Mouse (Mus musculus) midbrain, embryonic 16.5 days (tissue): ENCODE results near the gene Sik2. TPM values are rescaled to one million over a fixed set of nuclear protein-coding genes. Genes with fewer than 3 reads are reported as not detected.

ENCODE experiments used
- ATAC-seq: fragments of 200-750 bp; cut with Nextera tagmentation; 2 replicates; pipeline ENCODE4 v1.8.0; 2017; ENCODE audit warnings: moderate TSS enrichment
- H3K27ac ChIP-seq: fragments of 300-500 bp; sonication (generic); 2 replicates; pipeline ENCODE4 v1.5.1; 2014; ENCODE audit warnings: mild to moderate bottlenecking, low read length, mixed read lengths
- H3K27me3 ChIP-seq: fragments of 300-500 bp; sonication (generic); 2 replicates; pipeline ENCODE4 v1.6.1; 2014; ENCODE audit warnings: low read depth, low read length, mixed read lengths; ENCODE audit not compliant: control insufficient read depth, insufficient read depth
- H3K36me3 ChIP-seq: fragments of 300-500 bp; sonication (generic); 2 replicates; pipeline ENCODE4 v1.6.1; 2014; ENCODE audit warnings: mild to moderate bottlenecking, low read length, moderate library complexity, mixed read lengths; ENCODE audit not compliant: control insufficient read depth, insufficient read depth
- H3K4me1 ChIP-seq: fragments of 300-500 bp; sonication (generic); 2 replicates; pipeline ENCODE4 v1.6.1; 2014; ENCODE audit warnings: mild to moderate bottlenecking, low read length, mixed read lengths; ENCODE audit not compliant: control insufficient read depth, insufficient read depth
- H3K4me2 ChIP-seq: fragments of 300-500 bp; sonication (generic); 2 replicates; pipeline ENCODE4 v1.6.1; 2014; ENCODE audit warnings: mild to moderate bottlenecking, low read length, mixed read lengths
- H3K4me3 ChIP-seq: fragments of 300-500 bp; sonication (generic); 2 replicates; pipeline ENCODE4 v1.5.1; 2014; ENCODE audit warnings: low read depth, mild to moderate bottlenecking, low read length, moderate library complexity, mixed read lengths
- H3K9ac ChIP-seq: fragments of 300-500 bp; sonication (generic); 2 replicates; pipeline ENCODE4 v1.6.1; 2014; ENCODE audit warnings: low read depth, low read length, mixed read lengths
- H3K9me3 ChIP-seq: fragments of 300-500 bp; sonication (generic); replicated peaks from 2 replicates; pipeline ENCODE4 v1.6.1; 2014; ENCODE audit warnings: mild to moderate bottlenecking, low read length, mixed read lengths; ENCODE audit not compliant: control insufficient read depth, poor library complexity, severe bottlenecking
- WGBS: fragments of 180-500 bp; shearing (Covaris S2); extraction: QIAGEN DNeasy Blood & Tissue Kit; methylation state at CpG from one replicate; pipeline ENCODE4 v1.1.7; 2014; 5-methylcytosine and 5-hydroxymethylcytosine counted together
- polyA plus RNA-seq: library from polyadenylated mRNA; unstranded; fragments of >200 nt; fragmentation: Nextera tagmentation; extraction: Ambion mirVana; gene quantifications from 2 replicates; pipeline ENCODE4 v1.2.1, GENCODE M21; 2015

The Sik2 gene
- polyA plus RNA-seq, 1 experiment from 2014 or later: 20.2 TPM

GRCm38 (mm10) chr9:50966277-50966676 is 42.6 kb downstream of the Sik2 start:
- no peak overlapping the region for H3K4me3 ChIP-seq
- H3K9ac ChIP-seq: no peak overlapping the region
- no peak for ATAC-seq
- no peaks in the 10 kb centered on the region for H3K9me3 ChIP-seq
- 75% methylated on average over 2 of the region's 2 CpGs for WGBS
- H3K36me3 ChIP-seq: no peaks in the 10 kb centered on the region
- no peak overlapping the region for H3K27ac ChIP-seq
- H3K4me2 ChIP-seq: no peak overlapping the region
- H3K27me3 ChIP-seq: no peaks in the 10 kb centered on the region
- H3K4me1 ChIP-seq: peaks cover 6% of the 10 kb centered on the region

GRCm38 (mm10) chr9:50965392-50965791 is 43.5 kb downstream of the Sik2 start:
- Histone ChIP-seq H3K9me3 (no peaks in the 10 kb centered on the region), H3K36me3 (no peaks in the 10 kb centered on the region), H3K4me1 (peaks cover 6% of the 10 kb centered on the region), H3K4me3 (no peak overlapping the region), H3K9ac (no peak overlapping the region), H3K4me2 (no peak overlapping the region), H3K27me3 (no peaks in the 10 kb centered on the region), H3K27ac (no peak overlapping the region)
- ATAC-seq: no peak

- no peak overlapping the region for H3K9ac ChIP-seq
- H3K9me3 ChIP-seq: no peaks in the 10 kb centered on the region
- no peaks in the 10 kb centered on the region for H3K36me3 ChIP-seq
- H3K4me1 ChIP-seq: peaks cover 6% of the 10 kb centered on the region
- no peak for ATAC-seq
- 76% methylated on average over 2 of the region's 2 CpGs for WGBS
- H3K27me3 ChIP-seq: no peaks in the 10 kb centered on the region
- no peak overlapping the region for H3K4me2 ChIP-seq
- H3K4me3 ChIP-seq: no peak overlapping the region
- H3K27ac ChIP-seq: no peak overlapping the region
Observed at GRCm38 (mm10) chr9:50964911-50965310, 44.0 kb downstream of the Sik2 start.

GRCm38 (mm10) chr9:50957956-50958489 is 50.9 kb downstream of the Sik2 start:
- no peak for ATAC-seq
- no peaks in the 10 kb centered on the region for H3K9me3 ChIP-seq
- no peak overlapping the region for H3K4me2 ChIP-seq
- no peak overlapping the region for H3K9ac ChIP-seq
- no peak overlapping the region for H3K4me3 ChIP-seq
- no peaks in the 10 kb centered on the region for H3K36me3 ChIP-seq
- H3K4me1 ChIP-seq: no peaks in the 10 kb centered on the region
- H3K27me3 ChIP-seq: no peaks in the 10 kb centered on the region
- H3K27ac ChIP-seq: no peak overlapping the region
- WGBS: 56% methylated on average over 6 of the region's 6 CpGs

- WGBS: 77% methylated on average over 3 of the region's 3 CpGs
- no peak for ATAC-seq
- H3K27ac ChIP-seq: no peak overlapping the region
Observed at GRCm38 (mm10) chr9:50955176-50955575, 53.7 kb downstream of the Sik2 start.

GRCm38 (mm10) chr9:50948097-50948823 is 60.6 kb downstream of the Sik2 start:
- H3K4me3 ChIP-seq: no peak overlapping the region
- no peak overlapping the region for H3K27ac ChIP-seq
- WGBS: 95% methylated on average over 7 of the region's 7 CpGs
- H3K4me1 ChIP-seq: no peaks in the 10 kb centered on the region
- no peak overlapping the region for H3K4me2 ChIP-seq
- no peak for ATAC-seq
- no peaks in the 10 kb centered on the region for H3K36me3 ChIP-seq
- no peaks in the 10 kb centered on the region for H3K27me3 ChIP-seq
- H3K9me3 ChIP-seq: no peaks in the 10 kb centered on the region
- H3K9ac ChIP-seq: no peak overlapping the region

More at GRCm38 (mm10) chr9:50955176-50955575, 53.7 kb downstream of the Sik2 start:
- H3K4me2 ChIP-seq: no peak overlapping the region
- H3K9ac ChIP-seq: no peak overlapping the region
- H3K9me3 ChIP-seq: no peaks in the 10 kb centered on the region
- H3K4me3 ChIP-seq: no peak overlapping the region
- no peaks in the 10 kb centered on the region for H3K27me3 ChIP-seq
- no peaks in the 10 kb centered on the region for H3K36me3 ChIP-seq
- no peaks in the 10 kb centered on the region for H3K4me1 ChIP-seq

- H3K36me3 ChIP-seq: no peaks in the 10 kb centered on the region
- H3K27me3 ChIP-seq: no peaks in the 10 kb centered on the region
- no peak overlapping the region for H3K9ac ChIP-seq
- H3K9me3 ChIP-seq: no peaks in the 10 kb centered on the region
- H3K4me1 ChIP-seq: no peaks in the 10 kb centered on the region
- WGBS: 52% methylated on average over 1 of the region's 1 CpGs
- no peak overlapping the region for H3K4me2 ChIP-seq
- H3K27ac ChIP-seq: no peak overlapping the region
- ATAC-seq: no peak
- no peak overlapping the region for H3K4me3 ChIP-seq
Observed at GRCm38 (mm10) chr9:50946338-50946737, 62.5 kb downstream of the Sik2 start.

GRCm38 (mm10) chr9:50944826-50945225 is 64.0 kb downstream of the Sik2 start:
- Histone ChIP-seq H3K9ac (no peak overlapping the region), H3K4me1 (no peaks in the 10 kb centered on the region), H3K36me3 (no peaks in the 10 kb centered on the region), H3K4me3 (no peak overlapping the region), H3K9me3 (no peaks in the 10 kb centered on the region), H3K27ac (no peak overlapping the region), H3K27me3 (no peaks in the 10 kb centered on the region), H3K4me2 (no peak overlapping the region)
- WGBS: 92% methylated on average over 1 of the region's 1 CpGs
- ATAC-seq: no peak

GRCm38 (mm10) chr9:50942711-50943110 is 66.2 kb downstream of the Sik2 start:
- no peak overlapping the region for H3K27ac ChIP-seq
- no peak overlapping the region for H3K4me2 ChIP-seq
- H3K4me1 ChIP-seq: no peaks in the 10 kb centered on the region
- no peak for ATAC-seq
- no peaks in the 10 kb centered on the region for H3K27me3 ChIP-seq
- 89% methylated on average over 2 of the region's 2 CpGs for WGBS
- no peaks in the 10 kb centered on the region for H3K9me3 ChIP-seq
- no peaks in the 10 kb centered on the region for H3K36me3 ChIP-seq
- H3K9ac ChIP-seq: no peak overlapping the region
- no peak overlapping the region for H3K4me3 ChIP-seq
